8 mouse cellular contexts compared by ENCODE assay signal in genomic region chr4:34550748-34551097, GRCm38 (mm10). TPM values are rescaled to one million over a fixed set of nuclear protein-coding genes. Genes with fewer than 3 reads are reported as not detected.
DNase-seq lines count a peak whose midpoint lies in the region; ATAC-seq and TF ChIP-seq lines count a peak whose summit lies in the region.

TSS of gene Akirin2 (plus strand) at chr4:34550937.

- peak; percentile 10 for DNase-seq in kidney, postnatal 0 days (ENCODE audit: low spot score)
- DNase-seq in kidney, postnatal 10 days, result no peak
- DNase-seq in adrenal gland, postnatal 10 days, result no peak
- no peak for DNase-seq in forebrain, postnatal 0 days
- DNase-seq in hindbrain, embryonic 14.5 days (ENCODE audit: low spot score), result no peak
- no peak for DNase-seq in liver, embryonic 13.5 days
- DNase-seq in ovary, adult 18-20 months (ENCODE audit: low spot score), result no peak

- H3K4me2 ChIP-seq in kidney, postnatal 0 days (ENCODE audit: low read length), result peak within 1 kb of the TSS; percentile 62
- H3K4me2 ChIP-seq in forebrain, postnatal 0 days (ENCODE audit: low read depth), result peak within 1 kb of the TSS; percentile 58
- H3K4me2 ChIP-seq in hindbrain, embryonic 14.5 days (replicated peaks), result peak within 1 kb of the TSS; percentile 94
- peak within 1 kb of the TSS; percentile 81 for H3K4me2 ChIP-seq in liver, embryonic 13.5 days
- H3K4me2 ChIP-seq in stomach, embryonic 14.5 days (replicated peaks; ENCODE audit: low read depth, low read length), result peak within 1 kb of the TSS; percentile 54

- H3K9me3 ChIP-seq in kidney, postnatal 0 days (replicated peaks; ENCODE audit: low read length), result no peaks in the 10 kb centered on the region
- no peaks in the 10 kb centered on the region for H3K9me3 ChIP-seq in forebrain, postnatal 0 days (ENCODE audit: low read length)
- H3K9me3 ChIP-seq in hindbrain, embryonic 14.5 days (ENCODE audit: control insufficient read depth, low read length), result no peaks in the 10 kb centered on the region
- no peaks in the 10 kb centered on the region for H3K9me3 ChIP-seq in liver, embryonic 13.5 days (replicated peaks)
- no peaks in the 10 kb centered on the region for H3K9me3 ChIP-seq in stomach, embryonic 14.5 days (ENCODE audit: control insufficient read depth, low read depth, low read length)

- no peak for TF ChIP-seq CTCF in kidney, postnatal 0 days (IDR thresholded peaks at IDR 0.05; ENCODE audit: low read depth)
- TF ChIP-seq CTCF in forebrain, postnatal 0 days (IDR thresholded peaks at IDR 0.05; ENCODE audit: low read depth), result no peak

- peak within 1 kb of the TSS; percentile 99 for H3K4me3 ChIP-seq in kidney, postnatal 0 days (replicated peaks; ENCODE audit: low read depth, low read length)
- H3K4me3 ChIP-seq in forebrain, postnatal 0 days (ENCODE audit: low read depth, low read length), result peak within 1 kb of the TSS; percentile 95
- H3K4me3 ChIP-seq in hindbrain, embryonic 14.5 days (replicated peaks; ENCODE audit: low read length), result peak within 1 kb of the TSS; percentile 94
- H3K4me3 ChIP-seq in liver, embryonic 13.5 days (replicated peaks), result peak within 1 kb of the TSS; percentile 90
- peak within 1 kb of the TSS; percentile 99 for H3K4me3 ChIP-seq in stomach, embryonic 14.5 days (ENCODE audit: low read depth, low read length)

- H3K27me3 ChIP-seq in kidney, postnatal 0 days (ENCODE audit: insufficient read depth, low read length), result no peaks in the 10 kb centered on the region
- no peaks in the 10 kb centered on the region for H3K27me3 ChIP-seq in forebrain, postnatal 0 days (ENCODE audit: insufficient read depth, low read length)
- no peaks in the 10 kb centered on the region for H3K27me3 ChIP-seq in hindbrain, embryonic 14.5 days (ENCODE audit: control insufficient read depth, insufficient read depth, low read length)
- H3K27me3 ChIP-seq in liver, embryonic 13.5 days, result no peaks in the 10 kb centered on the region
- no peaks in the 10 kb centered on the region for H3K27me3 ChIP-seq in stomach, embryonic 14.5 days (ENCODE audit: control insufficient read depth, insufficient read depth, low read length)

- ATAC-seq in kidney, postnatal 0 days (replicated peaks; ENCODE audit: low FRiP score, low read depth), result peak; percentile 69
- peak; percentile 65 for ATAC-seq in forebrain, postnatal 0 days
- no peak; the same call in 1 of the 2 replicates for ATAC-seq in hindbrain, embryonic 14.5 days (ENCODE audit: low FRiP score)
- ATAC-seq in liver, embryonic 13.5 days (ENCODE audit: low read depth), result peak; percentile 70
- ATAC-seq in stomach, embryonic 14.5 days (ENCODE audit: insufficient number of reproducible peaks, insufficient read depth, low FRiP score, low read depth), result peak; percentile 65

- peak within 1 kb of the TSS; percentile 98 for H3K27ac ChIP-seq in kidney, postnatal 0 days
- peak within 1 kb of the TSS; percentile 93 for H3K27ac ChIP-seq in forebrain, postnatal 0 days (ENCODE audit: low read depth, low read length)
- peak within 1 kb of the TSS; percentile 95 for H3K27ac ChIP-seq in hindbrain, embryonic 14.5 days
- peak within 1 kb of the TSS; percentile 92 for H3K27ac ChIP-seq in liver, embryonic 13.5 days
- peak within 1 kb of the TSS; percentile 97 for H3K27ac ChIP-seq in stomach, embryonic 14.5 days (ENCODE audit: low read length)

- 0% methylated on average over 40 of the region's 53 CpGs for WGBS in kidney, postnatal 0 days
- under 1% methylated on average over 50 of the region's 53 CpGs for WGBS in forebrain, postnatal 0 days
- under 1% methylated on average over 51 of the region's 53 CpGs for WGBS in hindbrain, embryonic 14.5 days
- WGBS in liver, embryonic 13.5 days (ENCODE audit: insufficient replicate concordance), result under 1% methylated on average over 34 of the region's 53 CpGs
- WGBS in stomach, embryonic 14.5 days, result 0% methylated on average over 49 of the region's 53 CpGs

- peak within 1 kb of the TSS; percentile 99 for H3K9ac ChIP-seq in kidney, postnatal 0 days (ENCODE audit: low read depth, low read length)
- peak within 1 kb of the TSS; percentile 97 for H3K9ac ChIP-seq in forebrain, postnatal 0 days
- peak within 1 kb of the TSS; percentile 99 for H3K9ac ChIP-seq in hindbrain, embryonic 14.5 days
- peak within 1 kb of the TSS; percentile 97 for H3K9ac ChIP-seq in liver, embryonic 13.5 days
- peak within 1 kb of the TSS; percentile 97 for H3K9ac ChIP-seq in stomach, embryonic 14.5 days (replicated peaks; ENCODE audit: low read depth, low read length)

- peaks cover 5% of the 10 kb centered on the region; the same call in 1 of the 2 replicates for H3K4me1 ChIP-seq in kidney, postnatal 0 days (replicated peaks; ENCODE audit: insufficient read depth, low read length)
- peaks cover 17% of the 10 kb centered on the region; the same call in 1 of the 2 replicates for H3K4me1 ChIP-seq in forebrain, postnatal 0 days (ENCODE audit: insufficient read depth)
- peaks cover 30% of the 10 kb centered on the region for H3K4me1 ChIP-seq in hindbrain, embryonic 14.5 days (replicated peaks; ENCODE audit: control insufficient read depth, insufficient read depth, low read length)
- peaks cover 34% of the 10 kb centered on the region for H3K4me1 ChIP-seq in liver, embryonic 13.5 days (replicated peaks)
- H3K4me1 ChIP-seq in stomach, embryonic 14.5 days (ENCODE audit: control insufficient read depth, insufficient read depth, low read length), result peaks cover 11% of the 10 kb centered on the region; the same call in 1 of the 2 replicates

- no peaks in the 10 kb centered on the region for H3K36me3 ChIP-seq in kidney, postnatal 0 days (ENCODE audit: insufficient read depth, low read length)
- no peaks in the 10 kb centered on the region for H3K36me3 ChIP-seq in forebrain, postnatal 0 days (ENCODE audit: insufficient read depth)
- H3K36me3 ChIP-seq in hindbrain, embryonic 14.5 days (replicated peaks; ENCODE audit: control insufficient read depth, insufficient read depth), result no peaks in the 10 kb centered on the region
- peaks cover 9% of the 10 kb centered on the region; the same call in 1 of the 2 replicates for H3K36me3 ChIP-seq in liver, embryonic 13.5 days
- H3K36me3 ChIP-seq in stomach, embryonic 14.5 days (ENCODE audit: control insufficient read depth, insufficient read depth, low read length), result no peaks in the 10 kb centered on the region

RNA-seq across cellular contexts. Expression of gene Akirin2, which starts in this region (rescaled TPM):
- polyA plus RNA-seq in kidney, postnatal 0 days (2015; fragmentation: Nextera tagmentation; extraction: Ambion mirVana), result 67.9 and 81.0 TPM in 2 replicates
- 10 to 100 TPM; 61.4 to 65.6 TPM for total RNA-seq in adrenal gland, postnatal 10 days (2021)
- total RNA-seq in forebrain, postnatal 0 days (2014; rRNA removed), result 131 and 147 TPM in 2 replicates
- polyA plus RNA-seq in forebrain, postnatal 0 days (2015; fragmentation: Nextera tagmentation; extraction: Ambion mirVana), result 79.9 and 94.6 TPM in 2 replicates
- polyA plus RNA-seq in hindbrain, embryonic 14.5 days (2014; fragmentation: Nextera tagmentation; extraction: Ambion mirVana), result 92.5 and 93.7 TPM in 2 replicates
- 24.0 and 26.2 TPM in 2 replicates for polyA plus RNA-seq in liver, embryonic 13.5 days (2015; fragmentation: Nextera tagmentation; extraction: Ambion mirVana)
- polyA plus RNA-seq in stomach, embryonic 14.5 days (2014; fragmentation: Nextera tagmentation; extraction: Ambion mirVana), result 42.8 and 44.9 TPM in 2 replicates
